Mouse (Mus musculus) heart, embryonic 13.5 days (tissue): ENCODE data around the gene Tia1. TPM values are rescaled to one million over a fixed set of nuclear protein-coding genes. Genes with fewer than 3 reads are reported as not detected.
A peak's percentile ranks its signal among the peaks of the same experiment; 100 is the strongest.
"Not testable (repeated sequence)": the region's sequence is repeated elsewhere in the genome, so short reads cannot be mapped to it uniquely, and the experiment has no call there.

Source experiments
- ATAC-seq: fragments of 200-750 bp; cut with Nextera tagmentation; 2 replicates; pipeline ENCODE4 v1.8.0; 2017; ENCODE audit warnings: moderate TSS enrichment; ENCODE audit not compliant: insufficient number of reproducible peaks, low FRiP score, low TSS enrichment; ENCODE audit errors: extremely low read depth
- H3K27ac ChIP-seq: fragments of 300-500 bp; sonication (generic); replicated peaks from 2 replicates; pipeline ENCODE4 v1.5.1; 2015; ENCODE audit warnings: moderate library complexity, mild to moderate bottlenecking, inconsistent platforms
- H3K27me3 ChIP-seq: fragments of 300-500 bp; sonication (generic); replicated peaks from 2 replicates; pipeline ENCODE4 v1.6.1; 2015; ENCODE audit warnings: mild to moderate bottlenecking, inconsistent platforms
- H3K36me3 ChIP-seq: fragments of 300-500 bp; sonication (generic); 2 replicates; pipeline ENCODE4 v1.6.1; 2015; ENCODE audit warnings: mild to moderate bottlenecking, inconsistent platforms
- H3K4me1 ChIP-seq: fragments of 300-500 bp; sonication (generic); 2 replicates; pipeline ENCODE4 v1.6.1; 2015; ENCODE audit warnings: inconsistent platforms
- H3K4me2 ChIP-seq: fragments of 300-500 bp; sonication (generic); 2 replicates; pipeline ENCODE4 v1.6.1; 2015; ENCODE audit warnings: inconsistent platforms, mild to moderate bottlenecking, moderate library complexity
- H3K4me3 ChIP-seq: fragments of 300-500 bp; sonication (generic); 2 replicates; pipeline ENCODE4 v1.5.1; 2015; ENCODE audit warnings: moderate library complexity, mild to moderate bottlenecking, inconsistent platforms
- H3K9ac ChIP-seq: fragments of 300-500 bp; sonication (generic); 2 replicates; pipeline ENCODE4 v1.6.1; 2015; ENCODE audit warnings: inconsistent platforms, mild to moderate bottlenecking, moderate library complexity
- H3K9me3 ChIP-seq: fragments of 300-500 bp; sonication (generic); 2 replicates; pipeline ENCODE4 v1.6.1; 2016; ENCODE audit warnings: inconsistent platforms
- WGBS: fragments of 180-500 bp; shearing (Covaris S2); methylation state at CpG from one replicate; pipeline ENCODE4 v1.1.7; 2015; ENCODE audit warnings: mixed read lengths; 5-methylcytosine and 5-hydroxymethylcytosine counted together
- polyA plus RNA-seq: library from polyadenylated mRNA; unstranded; fragments of >200 nt; fragmentation: Nextera tagmentation; extraction: Ambion mirVana; gene quantifications from 2 replicates; pipeline ENCODE4 v1.2.1, GENCODE M21; 2015

Tia1 gene
- polyA plus RNA-seq, 1 experiment from 2014 or later: 120 TPM

GRCm38 (mm10) chr6:86370093-86370713 lies 33.8 kb upstream of the Tia1 start:
- peaks cover 33% of the 10 kb centered on the region for H3K4me1 ChIP-seq
- WGBS: 55% methylated on average over 3 of the region's 3 CpGs
- H3K4me2 ChIP-seq: peak overlapping the region; percentile 95
- H3K9ac ChIP-seq: peak overlapping the region; percentile 96
- no peaks in the 10 kb centered on the region for H3K27me3 ChIP-seq
- H3K9me3 ChIP-seq: no peaks in the 10 kb centered on the region
- peaks cover 30% of the 10 kb centered on the region for H3K36me3 ChIP-seq
- ATAC-seq: no peak
- peak overlapping the region; percentile 98 for H3K4me3 ChIP-seq
- H3K27ac ChIP-seq: peak overlapping the region; percentile 89

- Histone ChIP-seq H3K36me3 (peaks cover 30% of the 10 kb centered on the region), H3K9me3 (no peaks in the 10 kb centered on the region), H3K4me2 (peak within 1 kb of the TSS; percentile 95), H3K4me1 (peaks cover 33% of the 10 kb centered on the region), H3K27ac (peak within 1 kb of the TSS; percentile 89), H3K9ac (peak within 1 kb of the TSS; percentile 96), H3K4me3 (peak within 1 kb of the TSS; percentile 98), H3K27me3 (no peaks in the 10 kb centered on the region)
- 0 out of 2 replicates have a peak, but pooled peaks have one; percentile 16 for ATAC-seq
- 20% methylated on average over 15 of the region's 15 CpGs for WGBS
These were observed 33.2 kb upstream of the Tia1 start, which contains the start of gene Snrpg for GRCm38 (mm10) chr6:86370764-86371339. TSS of gene Snrpg (plus strand) at chr6:86371304.

- peaks cover 28% of the 10 kb centered on the region for H3K4me1 ChIP-seq
- WGBS: under 1% methylated on average over 50 of the region's 50 CpGs
- peak; percentile 90 for ATAC-seq
- peak overlapping the region; percentile 96 for H3K9ac ChIP-seq
- H3K36me3 ChIP-seq: peaks cover 35% of the 10 kb centered on the region
- peak overlapping the region; percentile 98 for H3K4me3 ChIP-seq
- H3K4me2 ChIP-seq: peak overlapping the region; percentile 95
- no peaks in the 10 kb centered on the region for H3K27me3 ChIP-seq
- peak overlapping the region; percentile 89 for H3K27ac ChIP-seq
- no peaks in the 10 kb centered on the region for H3K9me3 ChIP-seq
These were observed 32.6 kb upstream of the Tia1 start for GRCm38 (mm10) chr6:86371340-86371911.

- Histone ChIP-seq H3K36me3 (peaks cover 41% of the 10 kb centered on the region), H3K4me3 (peak overlapping the region; percentile 98), H3K9ac (peak overlapping the region; percentile 96), H3K9me3 (no peaks in the 10 kb centered on the region), H3K4me1 (peaks cover 21% of the 10 kb centered on the region), H3K4me2 (peak overlapping the region; percentile 95), H3K27me3 (no peaks in the 10 kb centered on the region), H3K27ac (peak overlapping the region; percentile 89)
- ATAC-seq: no peak
- WGBS: 4% methylated on average over 12 of the region's 12 CpGs
These were observed 32.0 kb upstream of the Tia1 start for GRCm38 (mm10) chr6:86371950-86372516.

- H3K4me3 ChIP-seq: no peak overlapping the region
- no peak overlapping the region for H3K27ac ChIP-seq
- no peak overlapping the region for H3K9ac ChIP-seq
- ATAC-seq: no peak
- H3K36me3 ChIP-seq: peaks cover 45% of the 10 kb centered on the region
- H3K4me2 ChIP-seq: no peak overlapping the region
- no peaks in the 10 kb centered on the region for H3K27me3 ChIP-seq
- 93% methylated on average over 6 of the region's 6 CpGs for WGBS
- no peaks in the 10 kb centered on the region for H3K9me3 ChIP-seq
- H3K4me1 ChIP-seq: peaks cover 20% of the 10 kb centered on the region
These were observed 30.5 kb upstream of the Tia1 start for GRCm38 (mm10) chr6:86373556-86373955.

GRCm38 (mm10) chr6:86378341-86378740 lies 25.7 kb upstream of the Tia1 start:
- H3K27ac ChIP-seq: no peak overlapping the region
- H3K4me3 ChIP-seq: no peak overlapping the region
- H3K27me3 ChIP-seq: no peaks in the 10 kb centered on the region
- H3K36me3 ChIP-seq: peaks cover 49% of the 10 kb centered on the region
- ATAC-seq: no peak
- 80% methylated on average over 3 of the region's 3 CpGs for whole genome bisulfite sequencing
- no peak overlapping the region for H3K4me2 ChIP-seq
- no peak overlapping the region for H3K9ac ChIP-seq
- H3K4me1 ChIP-seq: no peaks in the 10 kb centered on the region; the same call in 1 of the 2 replicates
- H3K9me3 ChIP-seq: no peaks in the 10 kb centered on the region

GRCm38 (mm10) chr6:86380112-86380511 lies 23.9 kb upstream of the Tia1 start:
- H3K27ac ChIP-seq, H3K27me3 ChIP-seq, H3K4me3 ChIP-seq, H3K9me3 ChIP-seq, H3K4me2 ChIP-seq, H3K9ac ChIP-seq, ATAC-seq, H3K4me1 ChIP-seq: not testable (repeated sequence)
- 65% methylated on average over 8 of the region's 8 CpGs for WGBS
- peaks cover 42% of the 10 kb centered on the region for H3K36me3 ChIP-seq

GRCm38 (mm10) chr6:86382551-86382950 lies 21.5 kb upstream of the Tia1 start:
- H3K4me2 ChIP-seq: no peak overlapping the region
- H3K9ac ChIP-seq: no peak overlapping the region
- H3K27me3 ChIP-seq: no peaks in the 10 kb centered on the region
- H3K9me3 ChIP-seq: no peaks in the 10 kb centered on the region
- no peak overlapping the region for H3K27ac ChIP-seq
- H3K36me3 ChIP-seq: peaks cover 39% of the 10 kb centered on the region
- H3K4me3 ChIP-seq: no peak overlapping the region
- no peak for ATAC-seq
- H3K4me1 ChIP-seq: no peaks in the 10 kb centered on the region

- no peak overlapping the region for H3K4me3 ChIP-seq
These were observed 20.6 kb upstream of the Tia1 start for GRCm38 (mm10) chr6:86383370-86383769.

GRCm38 (mm10) chr6:86384692-86385091 lies 19.3 kb upstream of the Tia1 start:
- Histone ChIP-seq H3K36me3 (peaks cover 39% of the 10 kb centered on the region), H3K4me3 (no peak overlapping the region), H3K9ac (no peak overlapping the region), H3K4me2 (no peak overlapping the region), H3K27me3 (no peaks in the 10 kb centered on the region), H3K4me1 (no peaks in the 10 kb centered on the region), H3K27ac (no peak overlapping the region), H3K9me3 (no peaks in the 10 kb centered on the region)
- no peak for ATAC-seq
- 47% methylated on average over 4 of the region's 4 CpGs for WGBS

More at GRCm38 (mm10) chr6:86383370-86383769, 20.6 kb upstream of the Tia1 start:
- no peak overlapping the region for H3K4me2 ChIP-seq
- no peak for ATAC-seq
- no peak overlapping the region for H3K27ac ChIP-seq
- H3K9ac ChIP-seq: no peak overlapping the region
- H3K9me3 ChIP-seq: no peaks in the 10 kb centered on the region
- H3K27me3 ChIP-seq: no peaks in the 10 kb centered on the region
- H3K4me1 ChIP-seq: no peaks in the 10 kb centered on the region
- H3K36me3 ChIP-seq: peaks cover 39% of the 10 kb centered on the region
- 38% methylated on average over 16 of the region's 16 CpGs for WGBS

GRCm38 (mm10) chr6:86385362-86386104 lies 18.5 kb upstream of the Tia1 start:
- H3K4me2 ChIP-seq: no peak overlapping the region
- H3K27ac ChIP-seq: no peak overlapping the region
- no peak overlapping the region for H3K9ac ChIP-seq
- no peaks in the 10 kb centered on the region for H3K27me3 ChIP-seq
- no peak overlapping the region for H3K4me3 ChIP-seq
- no peaks in the 10 kb centered on the region for H3K4me1 ChIP-seq
- no peak for ATAC-seq
- no peaks in the 10 kb centered on the region for H3K9me3 ChIP-seq
- 65% methylated on average over 5 of the region's 5 CpGs for WGBS
- H3K36me3 ChIP-seq: peaks cover 44% of the 10 kb centered on the region
